Mouse (Mus musculus): ENCODE results near the gene Dzip1. TPM values are rescaled to one million over a fixed set of nuclear protein-coding genes. Genes with fewer than 3 reads are reported as not detected.

Gene Dzip1
- polyA plus RNA-seq, 2 experiments, result 26.0 to 52.1 TPM

- Histone ChIP-seq H3K4me3 (replicated peaks; ENCODE audit: low read length) (no peak overlapping the region), H3K4me1 (ENCODE audit: control insufficient read depth, insufficient read depth, low read length) (peaks cover 12% of the 10 kb centered on the region; the same call in 1 of the 2 replicates), H3K27me3 (ENCODE audit: control insufficient read depth, insufficient read depth, low read length) (no peaks in the 10 kb centered on the region), H3K27ac (replicated peaks; ENCODE audit: low read depth, low read length) (no peak overlapping the region), H3K9ac (ENCODE audit: low read depth, low read length, severe bottlenecking) (no peak overlapping the region), H3K9me3 (ENCODE audit: control insufficient read depth, low read length) (no peaks in the 10 kb centered on the region), H3K36me3 (ENCODE audit: control insufficient read depth, insufficient read depth, low read length) (no peaks in the 10 kb centered on the region), H3K4me2 (replicated peaks; ENCODE audit: low read depth, low read length, severe bottlenecking) (no peak overlapping the region)
- ATAC-seq (ENCODE audit: low FRiP score, low read depth) (no peak), DNase-seq (ENCODE audit: low spot score) (no peak)
- 90% methylated on average over 7 of the region's 7 CpGs for WGBS
- TF ChIP-seq POLR2A (IDR thresholded peaks at IDR 0.05; ENCODE audit: borderline replicate concordance, extremely low read depth, insufficient read depth, insufficient read length), result no peak
Measured at GRCm38 (mm10) chr14:118836754-118837153, 88.5 kb downstream of the Dzip1 start.

- H3K27ac ChIP-seq (replicated peaks; ENCODE audit: low read depth, low read length), result no peak overlapping the region
- no peaks in the 10 kb centered on the region for H3K27me3 ChIP-seq (ENCODE audit: control insufficient read depth, insufficient read depth, low read length)
- H3K9ac ChIP-seq (ENCODE audit: low read depth, low read length, severe bottlenecking), result no peak overlapping the region
- DNase-seq (ENCODE audit: low spot score), result no peak
- no peak for ATAC-seq (ENCODE audit: low FRiP score, low read depth)
- no peak overlapping the region for H3K4me3 ChIP-seq (replicated peaks; ENCODE audit: low read length)
- no peaks in the 10 kb centered on the region for H3K9me3 ChIP-seq (ENCODE audit: control insufficient read depth, low read length)
- WGBS, result 88% methylated on average over 11 of the region's 11 CpGs
- peaks cover 12% of the 10 kb centered on the region; the same call in 1 of the 2 replicates for H3K4me1 ChIP-seq (ENCODE audit: control insufficient read depth, insufficient read depth, low read length)
- H3K4me2 ChIP-seq (replicated peaks; ENCODE audit: low read depth, low read length, severe bottlenecking), result no peak overlapping the region
- no peaks in the 10 kb centered on the region for H3K36me3 ChIP-seq (ENCODE audit: control insufficient read depth, insufficient read depth, low read length)
- no peak for TF ChIP-seq POLR2A (IDR thresholded peaks at IDR 0.05; ENCODE audit: borderline replicate concordance, extremely low read depth, insufficient read depth, insufficient read length)
Measured at GRCm38 (mm10) chr14:118836145-118836544, 89.1 kb downstream of the Dzip1 start.

- no peak overlapping the region for H3K27ac ChIP-seq (replicated peaks; ENCODE audit: low read depth, low read length)
- 13% methylated on average over 7 of the region's 7 CpGs for WGBS
- no peak overlapping the region for H3K4me2 ChIP-seq (replicated peaks; ENCODE audit: low read depth, low read length, severe bottlenecking)
- no peaks in the 10 kb centered on the region for H3K9me3 ChIP-seq (ENCODE audit: control insufficient read depth, low read length)
- DNase-seq (ENCODE audit: low spot score) (no peak), ATAC-seq (ENCODE audit: low FRiP score, low read depth) (no peak)
- no peak overlapping the region for H3K4me3 ChIP-seq (replicated peaks; ENCODE audit: low read length)
- no peaks in the 10 kb centered on the region for H3K36me3 ChIP-seq (ENCODE audit: control insufficient read depth, insufficient read depth, low read length)
- peaks cover 12% of the 10 kb centered on the region; the same call in 1 of the 2 replicates for H3K4me1 ChIP-seq (ENCODE audit: control insufficient read depth, insufficient read depth, low read length)
- no peak for TF ChIP-seq POLR2A (IDR thresholded peaks at IDR 0.05; ENCODE audit: borderline replicate concordance, extremely low read depth, insufficient read depth, insufficient read length)
- H3K27me3 ChIP-seq (ENCODE audit: control insufficient read depth, insufficient read depth, low read length), result no peaks in the 10 kb centered on the region
- H3K9ac ChIP-seq (ENCODE audit: low read depth, low read length, severe bottlenecking), result no peak overlapping the region
Measured at GRCm38 (mm10) chr14:118834313-118834712, 90.9 kb downstream of the Dzip1 start.

GRCm38 (mm10) chr14:118833241-118833640, 92.0 kb downstream of the Dzip1 start:
- no peaks in the 10 kb centered on the region for H3K27me3 ChIP-seq (ENCODE audit: control insufficient read depth, insufficient read depth, low read length)
- 64% methylated on average over 6 of the region's 6 CpGs for WGBS
- no peak overlapping the region for H3K9ac ChIP-seq (ENCODE audit: low read depth, low read length, severe bottlenecking)
- peaks cover 12% of the 10 kb centered on the region; the same call in 1 of the 2 replicates for H3K4me1 ChIP-seq (ENCODE audit: control insufficient read depth, insufficient read depth, low read length)
- DNase-seq (ENCODE audit: low spot score) (no peak), ATAC-seq (ENCODE audit: low FRiP score, low read depth) (no peak)
- H3K4me2 ChIP-seq (replicated peaks; ENCODE audit: low read depth, low read length, severe bottlenecking), result no peak overlapping the region
- TF ChIP-seq POLR2A (IDR thresholded peaks at IDR 0.05; ENCODE audit: borderline replicate concordance, extremely low read depth, insufficient read depth, insufficient read length), result no peak
- H3K9me3 ChIP-seq (ENCODE audit: control insufficient read depth, low read length), result no peaks in the 10 kb centered on the region
- no peak overlapping the region for H3K4me3 ChIP-seq (replicated peaks; ENCODE audit: low read length)
- H3K36me3 ChIP-seq (ENCODE audit: control insufficient read depth, insufficient read depth, low read length), result no peaks in the 10 kb centered on the region
- H3K27ac ChIP-seq (replicated peaks; ENCODE audit: low read depth, low read length), result no peak overlapping the region

GRCm38 (mm10) chr14:118831597-118831996, 93.7 kb downstream of the Dzip1 start:
- Histone ChIP-seq H3K9me3 (ENCODE audit: control insufficient read depth, low read length) (no peaks in the 10 kb centered on the region), H3K9ac (ENCODE audit: low read depth, low read length, severe bottlenecking) (no peak overlapping the region), H3K4me1 (ENCODE audit: control insufficient read depth, insufficient read depth, low read length) (peaks cover 12% of the 10 kb centered on the region; the same call in 1 of the 2 replicates), H3K36me3 (ENCODE audit: control insufficient read depth, insufficient read depth, low read length) (no peaks in the 10 kb centered on the region), H3K27ac (replicated peaks; ENCODE audit: low read depth, low read length) (no peak overlapping the region), H3K4me3 (replicated peaks; ENCODE audit: low read length) (no peak overlapping the region), H3K4me2 (replicated peaks; ENCODE audit: low read depth, low read length, severe bottlenecking) (no peak overlapping the region), H3K27me3 (ENCODE audit: control insufficient read depth, insufficient read depth, low read length) (no peaks in the 10 kb centered on the region)
- WGBS, result 78% methylated on average over 4 of the region's 4 CpGs
- no peak for TF ChIP-seq POLR2A (IDR thresholded peaks at IDR 0.05; ENCODE audit: borderline replicate concordance, extremely low read depth, insufficient read depth, insufficient read length)
- ATAC-seq (ENCODE audit: low FRiP score, low read depth) (no peak), DNase-seq (ENCODE audit: low spot score) (no peak)

Data from limb, embryonic 14.5 days (tissue).